Mouse (Mus musculus): ENCODE data around the gene Als2cl.

DNA sequence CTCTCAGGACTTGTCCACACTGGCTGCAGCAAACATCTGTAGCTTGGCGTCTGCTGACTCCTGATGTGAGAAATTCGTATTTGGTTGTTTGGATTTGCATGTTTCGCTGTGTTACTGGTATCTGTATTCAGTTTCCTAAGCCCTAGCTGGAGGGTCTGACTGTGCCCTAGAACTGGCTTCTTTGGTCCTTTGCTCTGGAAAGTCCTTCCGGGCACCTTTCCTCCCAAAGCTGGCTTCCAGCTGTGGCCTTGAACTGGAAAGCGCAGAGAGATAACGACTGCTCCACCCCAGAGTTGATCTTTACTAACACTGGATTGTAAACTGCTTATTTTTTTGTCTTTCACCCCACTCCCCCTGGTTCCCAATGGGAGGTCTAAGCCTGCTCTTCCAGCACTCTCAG, 68.2 kb downstream of the Als2cl start:
- TF ChIP-seq CTCF (IDR thresholded peaks at IDR 0.05; ENCODE audit: low read depth) (no peak), EP300 (IDR thresholded peaks at IDR 0.05; ENCODE audit: low read depth) (no peak)
